Mouse (Mus musculus) lung, postnatal 0 days (tissue): ENCODE measurements around the gene Cbl.

ENCODE experiments used
- CTCF ChIP-seq: IDR thresholded peaks from 2 replicates; pipeline ENCODE4 v1.5.1; 2016; ENCODE audit warnings: antibody characterized with exemption, mild to moderate bottlenecking
- EP300 ChIP-seq: IDR thresholded peaks from 2 replicates; pipeline ENCODE4 v1.6.1; 2016; ENCODE audit warnings: antibody characterized with exemption, mild to moderate bottlenecking, control low read depth

- TF ChIP-seq EP300, result no peak
- no peak for TF ChIP-seq CTCF
Measured at GRCm38 (mm10) chr9:44243621-44244020, 9.8 kb upstream of the Cbl start.
